Mouse (Mus musculus): ENCODE results near the gene Nr6a1.

The Nr6a1 gene

GRCm38 (mm10) chr2:38936721-38937378 lies 9.4 kb upstream of the Nr6a1 start:
- DNase-seq: no peak

- DNase-seq: no peak
Measured at GRCm38 (mm10) chr2:38934936-38935335, 7.4 kb upstream of the Nr6a1 start.

- DNase-seq: no peak
Measured at GRCm38 (mm10) chr2:38933931-38934330, 6.4 kb upstream of the Nr6a1 start.

GRCm38 (mm10) chr2:38931851-38932667 lies 4.6 kb upstream of the Nr6a1 start, which contains the start of gene Olfml2a:
Olfml2a (plus strand) TSS chr2:38931978.
- peak; percentile 75 to 81 for DNase-seq

- no peak for DNase-seq
Measured at GRCm38 (mm10) chr2:38930269-38930668, 2.8 kb upstream of the Nr6a1 start.

- DNase-seq: peak; percentile 98
Measured at GRCm38 (mm10) chr2:38926145-38926891, 1.2 kb downstream of the Nr6a1 start.

GRCm38 (mm10) chr2:38925171-38926080 lies 2.1 kb downstream of the Nr6a1 start:
- peak; percentile 24 to 53 for DNase-seq

GRCm38 (mm10) chr2:38924571-38924970 lies 2.9 kb downstream of the Nr6a1 start:
- peak in 1 of 2 experiments; percentile 42 for DNase-seq

GRCm38 (mm10) chr2:38923911-38924310 lies 3.6 kb downstream of the Nr6a1 start:
- DNase-seq: no peak

GRCm38 (mm10) chr2:38923471-38923870 lies 4.0 kb downstream of the Nr6a1 start:
- DNase-seq: peak in 1 of 2 experiments; percentile 27

- DNase-seq: no peak
Measured at GRCm38 (mm10) chr2:38921374-38921773, 6.1 kb downstream of the Nr6a1 start.

- DNase-seq: no peak
Measured at GRCm38 (mm10) chr2:38916947-38917691, 10.4 kb downstream of the Nr6a1 start.

- peak in 1 of 2 experiments; percentile 30 for DNase-seq
Measured at GRCm38 (mm10) chr2:38914965-38915364, 12.5 kb downstream of the Nr6a1 start.

GRCm38 (mm10) chr2:38914517-38914916 lies 13.0 kb downstream of the Nr6a1 start:
- no peak for DNase-seq

GRCm38 (mm10) chr2:38908604-38909003 lies 18.9 kb downstream of the Nr6a1 start:
- DNase-seq: no peak

- peak in 1 of 2 experiments; percentile 44 for DNase-seq
Measured at GRCm38 (mm10) chr2:38906097-38906496, 21.4 kb downstream of the Nr6a1 start.

GRCm38 (mm10) chr2:38904290-38904689 lies 23.2 kb downstream of the Nr6a1 start:
- no peak for DNase-seq

- DNase-seq: no peak
Measured at GRCm38 (mm10) chr2:38902866-38903265, 24.6 kb downstream of the Nr6a1 start.

GRCm38 (mm10) chr2:38880907-38881672 lies 46.4 kb downstream of the Nr6a1 start:
- no peak for DNase-seq

- DNase-seq: no peak
Measured at GRCm38 (mm10) chr2:38874544-38875108, 52.9 kb downstream of the Nr6a1 start.

Measured in cerebellum, postnatal 10 days (tissue).